Mouse (Mus musculus): Measurements from ENCODE around the gene Mon1a. TPM values are rescaled to one million over a fixed set of nuclear protein-coding genes. Genes with fewer than 3 reads are reported as not detected.
A peak's percentile ranks its signal among the peaks of the same experiment; 100 is the strongest.

Mon1a gene
- polyA plus RNA-seq, 1 experiment from 2014 or later, result 16.8 TPM

DNA sequence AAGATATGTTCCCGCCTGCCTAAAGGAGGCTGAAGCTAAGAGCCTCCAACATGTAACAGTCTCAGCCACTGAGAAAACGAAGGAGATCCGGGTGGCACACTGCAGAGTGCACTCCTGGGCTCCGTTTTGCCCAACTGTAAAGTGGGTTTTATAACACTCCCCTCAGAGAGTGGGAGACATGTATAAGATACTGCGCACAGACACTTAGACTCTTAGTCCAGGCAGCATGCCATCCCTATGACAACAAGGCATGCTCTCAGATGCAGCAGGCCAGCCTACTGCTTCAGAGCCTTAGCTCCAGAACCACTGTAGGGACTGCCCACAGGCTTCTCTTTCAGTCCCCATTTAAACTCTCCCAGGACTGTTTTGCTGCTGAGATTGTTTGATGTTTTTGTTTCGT is 30.9 kb downstream of the Mon1a start:
- H3K4me1 ChIP-seq (ENCODE audit: control insufficient read depth, insufficient read depth, low read length), result peaks cover 11% of the 10 kb centered on the region
- H3K4me2 ChIP-seq, result no peak overlapping the region
- no peak overlapping the region for H3K9ac ChIP-seq (ENCODE audit: low read length)
- 84% methylated on average over 6 of the region's 6 CpGs for WGBS
- H3K27ac ChIP-seq (ENCODE audit: low read depth, low read length), result no peak overlapping the region
- H3K27me3 ChIP-seq (ENCODE audit: control insufficient read depth, insufficient read depth, low read length), result no peaks in the 10 kb centered on the region
- H3K9me3 ChIP-seq (ENCODE audit: control insufficient read depth, low read length), result no peaks in the 10 kb centered on the region
- DNase-seq (ENCODE audit: low spot score, missing footprints) (no peak), ATAC-seq (ENCODE audit: low FRiP score) (no peak)
- no peak overlapping the region for H3K4me3 ChIP-seq (ENCODE audit: low read depth, low read length)
- no peaks in the 10 kb centered on the region for H3K36me3 ChIP-seq (ENCODE audit: control insufficient read depth, insufficient read depth, low read length)

- no peak overlapping the region for H3K27ac ChIP-seq (ENCODE audit: low read depth, low read length)
- no peak overlapping the region for H3K9ac ChIP-seq (ENCODE audit: low read length)
- DNase-seq (ENCODE audit: low spot score, missing footprints) (no peak), ATAC-seq (ENCODE audit: low FRiP score) (no peak)
- no peak overlapping the region for H3K4me2 ChIP-seq
- H3K4me3 ChIP-seq (ENCODE audit: low read depth, low read length), result no peak overlapping the region
- no peaks in the 10 kb centered on the region for H3K36me3 ChIP-seq (ENCODE audit: control insufficient read depth, insufficient read depth, low read length)
- WGBS, result 84% methylated on average over 5 of the region's 5 CpGs
- H3K9me3 ChIP-seq (ENCODE audit: control insufficient read depth, low read length), result no peaks in the 10 kb centered on the region
- no peaks in the 10 kb centered on the region for H3K27me3 ChIP-seq (ENCODE audit: control insufficient read depth, insufficient read depth, low read length)
- H3K4me1 ChIP-seq (ENCODE audit: control insufficient read depth, insufficient read depth, low read length), result peaks cover 16% of the 10 kb centered on the region
These were observed 31.5 kb downstream of the Mon1a start for GRCm38 (mm10) chr9:107919441-107919840.

DNA sequence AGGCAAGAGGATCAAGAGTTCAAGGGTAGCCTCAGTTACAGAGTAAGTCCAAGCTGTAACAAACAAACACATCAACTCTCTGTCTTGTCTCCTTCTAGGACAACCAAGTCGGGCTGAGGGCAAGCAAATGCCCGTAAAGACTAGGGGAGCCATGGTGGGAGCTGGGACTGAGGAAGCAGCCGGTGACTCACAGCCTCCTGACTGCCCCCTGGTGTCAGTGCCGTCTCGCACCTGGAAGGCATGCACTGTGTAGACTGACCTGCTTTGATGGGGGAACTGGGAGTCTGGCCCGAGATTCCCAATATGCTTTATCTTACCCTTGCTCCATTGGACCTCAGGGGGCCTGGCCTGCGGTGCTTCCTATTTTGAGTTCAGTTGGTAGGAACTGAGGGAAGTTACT is 35.1 kb downstream of the Mon1a start:
- WGBS, result 41% methylated on average over 7 of the region's 7 CpGs
- Histone ChIP-seq H3K27me3 (ENCODE audit: control insufficient read depth, insufficient read depth, low read length) (no peaks in the 10 kb centered on the region), H3K4me2 (no peak overlapping the region), H3K36me3 (ENCODE audit: control insufficient read depth, insufficient read depth, low read length) (no peaks in the 10 kb centered on the region), H3K9ac (ENCODE audit: low read length) (no peak overlapping the region), H3K4me3 (ENCODE audit: low read depth, low read length) (no peak overlapping the region), H3K27ac (ENCODE audit: low read depth, low read length) (no peak overlapping the region), H3K9me3 (ENCODE audit: control insufficient read depth, low read length) (no peaks in the 10 kb centered on the region), H3K4me1 (ENCODE audit: control insufficient read depth, insufficient read depth, low read length) (peaks cover 23% of the 10 kb centered on the region)
- ATAC-seq (ENCODE audit: low FRiP score) (no peak), DNase-seq (ENCODE audit: low spot score, missing footprints) (peak; percentile 90)

DNA sequence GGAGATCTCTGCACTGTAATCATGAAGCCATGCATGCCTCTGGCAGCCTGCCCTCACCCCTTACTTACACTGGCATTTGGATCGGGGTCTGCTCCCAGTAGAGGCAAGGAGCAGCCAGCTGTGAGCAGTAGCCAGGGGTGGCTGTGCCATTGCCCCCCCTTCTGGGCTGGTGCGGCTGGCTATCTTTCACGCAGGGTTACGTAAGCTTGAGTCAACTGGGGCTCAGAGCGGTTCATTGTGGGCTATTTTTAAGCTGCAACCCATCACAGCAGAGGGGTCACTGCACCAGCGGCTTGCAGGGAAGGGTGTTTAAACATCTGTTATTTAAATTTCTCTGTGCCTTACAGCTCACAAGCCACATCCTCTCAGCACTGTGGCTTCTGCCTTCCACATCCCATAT is 36.0 kb downstream of the Mon1a start:
- Histone ChIP-seq H3K4me1 (ENCODE audit: control insufficient read depth, insufficient read depth, low read length) (peaks cover 18% of the 10 kb centered on the region), H3K27ac (ENCODE audit: low read depth, low read length) (no peak overlapping the region), H3K4me2 (no peak overlapping the region), H3K36me3 (ENCODE audit: control insufficient read depth, insufficient read depth, low read length) (no peaks in the 10 kb centered on the region), H3K27me3 (ENCODE audit: control insufficient read depth, insufficient read depth, low read length) (no peaks in the 10 kb centered on the region), H3K4me3 (ENCODE audit: low read depth, low read length) (no peak overlapping the region), H3K9ac (ENCODE audit: low read length) (no peak overlapping the region), H3K9me3 (ENCODE audit: control insufficient read depth, low read length) (no peaks in the 10 kb centered on the region)
- peak; percentile 89 for DNase-seq (ENCODE audit: low spot score, missing footprints)
- 0 out of 2 replicates have a peak, but pooled peaks have one; percentile 25 for ATAC-seq (ENCODE audit: low FRiP score)
- WGBS, result 39% methylated on average over 6 of the region's 6 CpGs

GRCm38 (mm10) chr9:107925251-107925650 is 37.3 kb downstream of the Mon1a start:
- DNase-seq (ENCODE audit: low spot score, missing footprints), result peak; percentile 87
- H3K27me3 ChIP-seq (ENCODE audit: control insufficient read depth, insufficient read depth, low read length), result no peaks in the 10 kb centered on the region
- 19% methylated on average over 3 of the region's 3 CpGs for WGBS
- H3K4me2 ChIP-seq, result no peak overlapping the region
- H3K4me1 ChIP-seq (ENCODE audit: control insufficient read depth, insufficient read depth, low read length), result peaks cover 18% of the 10 kb centered on the region
- H3K4me3 ChIP-seq (ENCODE audit: low read depth, low read length), result no peak overlapping the region
- H3K27ac ChIP-seq (ENCODE audit: low read depth, low read length), result no peak overlapping the region
- ATAC-seq (ENCODE audit: low FRiP score), result peak; percentile 62
- H3K9me3 ChIP-seq (ENCODE audit: control insufficient read depth, low read length), result no peaks in the 10 kb centered on the region
- no peak overlapping the region for H3K9ac ChIP-seq (ENCODE audit: low read length)
- H3K36me3 ChIP-seq (ENCODE audit: control insufficient read depth, insufficient read depth, low read length), result no peaks in the 10 kb centered on the region

- peaks cover 18% of the 10 kb centered on the region for H3K4me1 ChIP-seq (ENCODE audit: control insufficient read depth, insufficient read depth, low read length)
These were observed 39.0 kb downstream of the Mon1a start for GRCm38 (mm10) chr9:107926920-107927420.

DNA sequence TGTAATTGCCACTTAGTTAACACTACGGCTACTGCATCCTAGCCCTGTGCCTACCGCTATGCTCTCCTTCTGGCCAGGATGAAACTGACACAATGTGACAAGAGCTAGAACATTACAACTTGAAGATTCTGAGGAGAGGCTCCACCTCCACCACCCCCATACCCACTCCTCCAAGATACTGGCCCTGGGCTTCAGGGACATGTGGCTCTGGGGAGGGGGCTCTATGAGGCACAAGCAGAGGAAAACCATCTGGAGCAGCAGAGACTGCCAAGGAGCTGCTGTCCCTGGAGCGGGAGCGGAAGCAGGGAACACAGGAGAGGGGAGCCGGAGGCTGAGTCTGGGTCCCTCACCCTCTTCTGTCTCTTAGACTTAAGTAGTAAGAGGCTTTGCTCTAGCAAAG is 39.8 kb downstream of the Mon1a start:
- ATAC-seq (ENCODE audit: low FRiP score) (no peak), DNase-seq (ENCODE audit: low spot score, missing footprints) (no peak)
- Histone ChIP-seq H3K9me3 (ENCODE audit: control insufficient read depth, low read length) (no peaks in the 10 kb centered on the region), H3K4me1 (ENCODE audit: control insufficient read depth, insufficient read depth, low read length) (peaks cover 18% of the 10 kb centered on the region), H3K9ac (ENCODE audit: low read length) (no peak overlapping the region), H3K4me3 (ENCODE audit: low read depth, low read length) (no peak overlapping the region), H3K27me3 (ENCODE audit: control insufficient read depth, insufficient read depth, low read length) (no peaks in the 10 kb centered on the region), H3K36me3 (ENCODE audit: control insufficient read depth, insufficient read depth, low read length) (no peaks in the 10 kb centered on the region), H3K27ac (ENCODE audit: low read depth, low read length) (no peak overlapping the region), H3K4me2 (no peak overlapping the region)
- WGBS, result 87% methylated on average over 5 of the region's 5 CpGs

More at GRCm38 (mm10) chr9:107926920-107927420, 39.0 kb downstream of the Mon1a start:
- no peaks in the 10 kb centered on the region for H3K36me3 ChIP-seq (ENCODE audit: control insufficient read depth, insufficient read depth, low read length)
- H3K4me2 ChIP-seq, result no peak overlapping the region
- no peak overlapping the region for H3K9ac ChIP-seq (ENCODE audit: low read length)
- no peak overlapping the region for H3K27ac ChIP-seq (ENCODE audit: low read depth, low read length)
- 66% methylated on average over 9 of the region's 9 CpGs for WGBS
- no peak overlapping the region for H3K4me3 ChIP-seq (ENCODE audit: low read depth, low read length)
- DNase-seq (ENCODE audit: low spot score, missing footprints), result no peak
- ATAC-seq (ENCODE audit: low FRiP score), result no peak
- no peaks in the 10 kb centered on the region for H3K27me3 ChIP-seq (ENCODE audit: control insufficient read depth, insufficient read depth, low read length)
- no peaks in the 10 kb centered on the region for H3K9me3 ChIP-seq (ENCODE audit: control insufficient read depth, low read length)

- Histone ChIP-seq H3K27me3 (ENCODE audit: control insufficient read depth, insufficient read depth, low read length) (no peaks in the 10 kb centered on the region), H3K4me3 (ENCODE audit: low read depth, low read length) (no peak within 1 kb of the TSS), H3K36me3 (ENCODE audit: control insufficient read depth, insufficient read depth, low read length) (no peaks in the 10 kb centered on the region), H3K9me3 (ENCODE audit: control insufficient read depth, low read length) (no peaks in the 10 kb centered on the region), H3K4me1 (ENCODE audit: control insufficient read depth, insufficient read depth, low read length) (peaks cover 18% of the 10 kb centered on the region), H3K27ac (ENCODE audit: low read depth, low read length) (no peak within 1 kb of the TSS), H3K9ac (ENCODE audit: low read length) (no peak within 1 kb of the TSS), H3K4me2 (no peak within 1 kb of the TSS)
- DNase-seq (ENCODE audit: low spot score, missing footprints), result no peak
- no peak for ATAC-seq (ENCODE audit: low FRiP score)
- 69% methylated on average over 3 of the region's 3 CpGs for WGBS
These were observed 40.2 kb downstream of the Mon1a start, which contains the start of gene Actl11 for GRCm38 (mm10) chr9:107928169-107928568. Gene Actl11 (plus strand): TSS chr9:107928469.

GRCm38 (mm10) chr9:107932221-107932620 is 44.3 kb downstream of the Mon1a start:
- H3K4me3 ChIP-seq (ENCODE audit: low read depth, low read length), result no peak overlapping the region
- no peak overlapping the region for H3K27ac ChIP-seq (ENCODE audit: low read depth, low read length)
- H3K36me3 ChIP-seq (ENCODE audit: control insufficient read depth, insufficient read depth, low read length), result no peaks in the 10 kb centered on the region
- no peaks in the 10 kb centered on the region for H3K9me3 ChIP-seq (ENCODE audit: control insufficient read depth, low read length)
- no peak for DNase-seq (ENCODE audit: low spot score, missing footprints)
- H3K4me2 ChIP-seq, result no peak overlapping the region
- 74% methylated on average over 4 of the region's 4 CpGs for WGBS
- 0 out of 2 replicates have a peak, but pooled peaks cover 2% of the 10 kb centered on the region for H3K27me3 ChIP-seq (ENCODE audit: control insufficient read depth, insufficient read depth, low read length)
- no peak for ATAC-seq (ENCODE audit: low FRiP score)
- H3K9ac ChIP-seq (ENCODE audit: low read length), result no peak overlapping the region
- peaks cover 15% of the 10 kb centered on the region for H3K4me1 ChIP-seq (ENCODE audit: control insufficient read depth, insufficient read depth, low read length)

Measured in midbrain, embryonic 11.5 days (tissue).